Mouse (Mus musculus) spleen, embryonic (tissue): ENCODE results near the gene Tnpo1.

ENCODE experiments used
- CTCF ChIA-PET: fragments of 350-600 bp; sonication (Branson Sonifier 250); formaldehyde crosslinking; loops from one replicate; lab custom pipeline; 2022; lab: Charles Lee

The Tnpo1 gene

DNA sequence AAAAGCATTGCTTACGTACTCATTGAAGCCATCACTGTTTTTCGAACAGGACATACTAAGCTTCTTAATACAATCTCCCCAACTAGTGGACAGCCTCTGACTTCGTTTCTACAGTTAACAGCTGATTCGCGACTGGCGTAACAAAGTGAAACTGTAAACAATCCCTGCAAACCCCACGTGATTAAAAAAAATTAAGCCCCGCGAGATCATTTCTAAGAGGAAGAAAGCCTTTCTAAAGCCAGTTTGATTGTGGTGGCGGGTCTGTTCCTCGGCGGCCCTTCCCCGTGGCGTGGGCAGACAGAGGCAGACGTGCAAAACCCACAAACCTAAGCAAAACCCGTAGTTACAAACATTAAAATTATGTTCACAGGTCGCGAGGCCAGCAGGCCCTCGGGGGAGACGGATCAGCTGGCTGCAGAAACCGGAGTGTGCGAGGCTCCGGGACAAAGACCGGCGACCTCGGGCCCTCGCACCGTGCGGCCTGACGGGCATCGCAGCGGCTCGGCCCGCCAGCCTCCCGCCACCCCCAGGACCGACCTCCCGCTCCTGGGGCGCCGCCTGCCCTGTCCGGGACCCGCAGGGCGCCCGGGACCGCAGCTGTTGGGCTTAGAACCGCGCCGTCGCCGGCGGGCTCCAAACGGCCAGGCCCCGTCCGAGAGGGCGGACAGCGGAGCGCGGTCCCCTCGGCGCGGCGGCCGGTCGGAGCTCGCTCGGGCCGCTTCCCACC, 535 bp downstream of the Tnpo1 start:
- CTCF ChIA-PET: no interaction called here

DNA sequence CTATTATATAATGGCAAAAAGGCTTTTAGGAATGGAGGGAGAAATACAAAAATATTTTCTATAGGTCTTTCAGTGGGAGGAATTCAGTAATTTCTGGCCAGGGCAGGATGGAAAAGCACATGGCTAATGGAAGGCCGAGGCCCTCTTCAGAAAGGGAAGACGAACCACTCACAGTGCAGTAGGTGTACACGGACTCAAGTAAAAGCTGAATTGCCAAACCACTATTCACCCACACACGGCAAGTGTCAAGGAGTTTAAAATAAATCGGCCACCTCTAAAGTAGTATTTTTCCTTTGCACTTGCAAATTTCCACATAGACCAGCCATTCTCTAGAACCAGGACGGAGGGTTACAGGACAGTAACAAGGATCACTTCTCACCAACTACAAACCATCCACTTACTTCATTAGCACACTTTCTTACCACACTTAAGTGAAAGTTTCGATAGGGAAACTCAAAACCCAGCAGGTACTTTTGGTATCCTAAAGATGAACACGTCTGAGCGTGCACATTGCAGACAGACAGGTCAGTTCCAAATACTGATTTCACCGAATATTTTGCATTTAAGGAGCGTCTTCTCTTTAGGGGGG, 1.2 kb downstream of the Tnpo1 start:
- CTCF ChIA-PET: no interaction called here

DNA sequence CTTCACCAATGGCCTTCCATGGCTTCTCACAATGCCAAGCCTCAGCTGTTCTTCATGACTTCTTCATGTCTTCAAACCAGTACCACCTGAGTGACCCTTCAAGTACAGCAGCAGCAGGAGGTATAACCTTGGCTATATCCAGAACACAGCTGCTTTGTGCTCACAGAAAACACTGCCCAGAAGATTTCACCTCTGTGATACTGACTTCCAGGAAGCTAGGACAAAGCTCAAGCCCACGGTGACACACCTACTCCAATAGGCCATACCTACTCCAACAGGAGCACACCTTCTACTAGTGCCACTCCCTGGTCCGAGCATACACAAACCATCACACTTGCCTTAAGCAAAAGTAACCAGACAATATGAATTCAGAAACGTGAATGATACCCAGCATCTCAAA, 3.4 kb downstream of the Tnpo1 start:
- CTCF ChIA-PET: no interaction called here

DNA sequence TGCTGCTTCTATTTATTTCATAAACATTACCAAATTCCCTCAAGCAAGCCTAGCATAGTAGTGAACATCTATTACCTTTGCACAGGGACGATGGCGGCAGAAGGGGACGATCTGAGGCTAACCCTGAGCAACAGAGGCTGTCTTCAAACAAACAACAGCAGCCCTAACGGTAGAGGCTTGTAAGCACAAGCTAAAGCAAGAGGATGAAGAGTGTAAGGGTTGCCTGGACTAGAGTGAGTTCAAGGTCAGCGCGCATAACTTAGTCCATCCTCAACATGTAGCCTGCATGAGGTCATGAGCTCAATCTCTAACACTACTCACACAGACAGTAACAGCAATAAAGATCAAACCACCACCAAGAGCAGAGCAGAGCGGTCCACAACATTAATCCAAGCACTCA, 4.9 kb downstream of the Tnpo1 start:
- CTCF ChIA-PET: no interaction called here

DNA sequence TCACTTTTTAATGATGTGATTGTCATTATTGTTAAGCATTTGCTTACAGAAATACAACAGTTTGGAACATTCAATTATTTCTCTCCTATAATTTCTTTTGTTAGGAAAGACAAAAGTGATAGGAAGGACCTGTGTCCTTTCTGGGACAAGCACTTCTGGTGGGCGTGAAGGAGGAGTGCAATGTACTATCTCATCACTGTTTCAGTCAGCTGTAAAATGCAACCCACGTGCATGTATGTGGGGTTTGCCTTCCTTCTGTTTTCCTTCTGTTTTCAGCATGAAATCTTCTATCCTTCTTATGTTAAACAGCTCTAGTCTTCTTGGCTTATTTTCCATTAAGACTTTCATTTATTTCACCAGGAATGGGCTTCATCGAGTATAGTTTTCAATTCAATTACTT, 5.9 kb downstream of the Tnpo1 start:
- CTCF ChIA-PET: no interaction called here

DNA sequence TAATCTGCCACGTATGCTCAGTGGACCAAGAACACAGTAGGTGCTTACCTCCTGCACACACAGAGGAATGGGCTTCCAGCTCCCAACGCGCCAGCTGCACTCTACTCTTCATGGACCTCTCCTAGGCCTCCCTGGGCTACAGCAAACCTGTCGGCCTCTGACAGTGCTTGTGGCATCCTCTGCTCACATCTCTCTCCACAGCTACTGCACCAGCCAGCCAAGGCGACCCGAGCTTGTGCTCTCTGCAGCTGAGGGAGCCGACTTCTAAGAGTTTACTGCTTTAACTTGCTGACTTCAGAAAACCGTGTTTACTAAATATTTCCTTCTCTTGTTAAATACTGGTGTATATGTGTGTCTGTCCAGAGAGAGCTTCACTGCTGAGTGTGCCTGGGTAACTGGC, 6.5 kb downstream of the Tnpo1 start:
- CTCF ChIA-PET: no interaction called here

DNA sequence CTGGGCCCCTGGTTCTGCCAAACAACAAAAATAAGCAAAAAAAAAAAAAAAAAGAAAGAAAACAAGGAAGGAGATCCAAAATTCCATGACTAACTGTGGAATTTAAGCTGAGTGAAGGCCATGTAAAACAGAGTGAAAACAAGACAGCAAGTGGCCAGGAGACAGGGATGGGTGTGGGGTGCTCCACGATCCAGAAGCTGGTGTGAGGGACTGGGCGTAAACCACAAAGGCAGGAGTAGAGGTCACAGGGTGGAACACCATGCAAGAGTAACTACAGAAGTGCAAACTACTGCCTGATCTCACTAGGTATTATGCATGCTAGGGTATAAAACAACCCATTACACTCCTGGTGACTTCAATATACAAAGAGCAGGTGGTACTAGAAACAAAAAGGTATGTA, 8.3 kb downstream of the Tnpo1 start:
- CTCF ChIA-PET: interaction anchor here (0.6 kb wide), 1 partner anchor 177 kb away, joined by 3 read pairs; no protein-coding TSS in a partner anchor

DNA sequence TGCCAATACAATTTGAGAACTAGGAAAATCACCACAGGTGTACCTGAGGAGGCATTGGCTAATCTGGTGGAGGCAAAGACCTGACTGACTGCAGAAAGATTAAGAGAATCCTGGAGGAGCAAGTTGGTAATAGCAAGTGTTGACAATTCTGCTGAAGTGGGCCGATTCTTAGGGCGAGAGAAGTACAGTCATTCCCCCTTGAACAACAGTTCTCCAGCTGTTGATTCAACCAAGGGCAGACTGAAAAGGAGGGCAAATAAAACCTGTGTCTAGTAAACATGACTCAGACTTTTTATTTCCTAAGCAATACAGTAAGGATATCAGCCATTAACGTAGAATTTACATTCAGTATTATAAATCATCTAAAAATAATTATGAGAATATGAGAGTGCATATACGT, 10.6 kb downstream of the Tnpo1 start:
- CTCF ChIA-PET: interaction anchor here (1.1 kb wide), 1 partner anchor 178 kb away, joined by 3 read pairs; no protein-coding TSS in a partner anchor

DNA sequence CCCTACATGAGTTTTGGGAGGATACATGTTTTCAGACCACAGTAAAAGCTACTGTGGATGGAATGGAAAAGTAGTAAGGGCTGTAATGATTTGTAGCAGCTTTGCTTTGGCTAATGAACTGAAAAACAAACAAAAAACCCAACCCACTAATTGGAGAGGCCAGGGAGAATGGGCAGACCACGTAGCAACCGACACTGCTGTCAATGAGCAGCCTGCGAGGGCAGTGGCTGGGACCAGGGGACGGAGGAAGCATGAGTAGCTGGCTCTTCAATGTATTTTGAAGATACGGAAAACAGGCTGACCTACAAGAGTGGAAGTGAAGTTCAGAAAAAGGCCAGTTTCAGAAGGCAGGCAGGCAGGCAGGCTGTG, 11.4 kb downstream of the Tnpo1 start:
- CTCF ChIA-PET: interaction anchor here (1.1 kb wide), 1 partner anchor 178 kb away, joined by 3 read pairs; no protein-coding TSS in a partner anchor

DNA sequence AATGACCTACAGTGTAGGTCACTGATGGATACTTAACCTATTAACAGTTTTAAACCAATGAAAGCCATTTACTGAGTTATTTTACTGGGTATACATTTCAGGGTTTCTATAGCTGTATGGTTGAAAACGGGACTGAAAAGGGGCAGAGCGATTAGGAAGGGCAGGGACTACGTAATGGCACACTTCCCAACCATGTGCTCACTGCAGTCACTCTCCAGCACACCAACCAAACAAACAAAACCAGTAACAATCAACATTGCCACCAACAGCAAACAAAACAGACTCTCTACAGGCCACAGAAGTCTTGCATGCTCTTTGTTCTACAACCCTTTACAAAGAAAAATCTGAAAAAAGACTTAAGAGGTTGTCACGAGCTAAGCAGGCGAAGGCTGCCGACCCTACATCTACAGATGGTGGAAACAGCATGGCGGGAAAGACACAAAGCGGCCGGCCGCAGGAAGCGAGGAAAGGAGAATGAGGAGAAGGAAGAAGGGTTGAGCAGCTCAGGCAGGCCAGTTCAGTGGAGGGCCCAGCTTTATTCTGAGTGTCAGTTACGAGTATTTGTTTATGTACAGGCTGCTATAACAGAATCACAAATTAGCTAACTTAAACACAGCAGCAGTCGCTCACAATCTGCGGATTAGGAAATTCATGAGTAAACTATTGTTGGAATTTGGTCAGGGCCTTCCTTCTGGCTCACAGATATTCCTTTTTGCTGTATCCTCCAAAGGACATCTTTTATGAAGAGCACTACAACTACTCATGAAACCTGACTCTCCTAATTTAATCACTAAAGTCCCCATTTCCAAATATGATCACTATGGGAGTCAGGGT, 12.0 kb downstream of the Tnpo1 start:
- CTCF ChIA-PET: interaction anchor here (0.7 to 1.1 kb wide), 2 partner anchors 12 to 179 kb away, joined by 3 read pairs; no protein-coding TSS in a partner anchor

DNA sequence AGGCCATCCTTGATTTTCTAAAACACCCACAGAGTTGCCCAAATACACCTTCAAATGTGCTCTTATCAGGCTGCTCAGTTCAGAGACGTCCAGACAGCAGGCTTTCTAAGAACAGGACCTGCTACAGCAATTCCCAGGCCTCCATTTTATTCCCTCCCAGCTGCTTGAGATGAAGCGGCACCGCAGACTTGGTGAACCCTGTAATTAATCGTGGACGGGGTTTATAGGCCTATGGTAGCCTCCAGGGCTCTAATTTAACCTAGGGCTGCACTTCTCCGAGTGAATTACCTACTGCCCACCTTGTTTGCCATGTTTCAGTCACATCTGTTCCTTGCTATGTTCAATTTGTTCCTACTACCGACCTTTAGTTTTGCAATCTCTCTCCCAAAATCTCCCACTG, 13.0 kb downstream of the Tnpo1 start:
- CTCF ChIA-PET: no interaction called here

DNA sequence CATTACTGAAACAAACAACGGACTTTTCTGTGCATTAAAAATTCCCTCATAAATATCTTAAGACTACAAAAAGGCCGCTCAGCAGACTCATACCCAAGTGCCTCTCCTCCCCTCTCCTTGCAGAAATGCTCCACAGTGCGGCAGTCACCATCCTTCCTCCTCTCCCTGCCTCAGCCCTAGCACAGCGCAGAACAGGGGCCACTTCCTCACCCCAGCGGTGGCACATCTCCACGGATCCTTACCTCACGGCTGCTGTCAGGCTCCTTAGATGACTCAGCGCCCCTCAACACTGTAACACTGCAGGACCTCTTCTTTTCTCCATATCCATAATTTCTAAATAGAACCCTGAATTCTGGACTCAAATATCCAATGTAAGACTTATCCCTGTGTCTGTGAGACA, 13.6 kb downstream of the Tnpo1 start:
- CTCF ChIA-PET: no interaction called here

DNA sequence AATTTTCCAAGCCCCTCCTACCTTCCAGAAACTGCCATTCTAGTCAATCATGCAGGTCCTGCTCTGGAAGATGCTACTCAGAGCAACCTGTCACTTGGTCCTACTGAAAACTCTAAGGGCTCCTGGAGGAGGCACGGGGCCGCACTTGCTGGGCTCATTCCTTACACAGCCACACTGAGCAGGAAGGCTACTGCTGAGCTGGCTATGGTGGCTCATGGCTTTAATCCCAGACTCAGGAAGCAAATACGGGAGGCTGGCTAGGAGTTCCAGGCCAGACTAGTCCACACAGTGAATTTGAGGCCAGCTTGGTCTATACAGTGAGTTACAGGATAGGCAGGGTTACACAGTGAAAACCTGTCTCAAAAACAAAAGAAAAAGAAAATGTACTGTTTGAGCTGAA, 15.4 kb downstream of the Tnpo1 start:
- CTCF ChIA-PET: interaction anchor here (0.5 kb wide), 1 partner anchor 96 kb away, joined by 3 read pairs; no protein-coding TSS in a partner anchor

DNA sequence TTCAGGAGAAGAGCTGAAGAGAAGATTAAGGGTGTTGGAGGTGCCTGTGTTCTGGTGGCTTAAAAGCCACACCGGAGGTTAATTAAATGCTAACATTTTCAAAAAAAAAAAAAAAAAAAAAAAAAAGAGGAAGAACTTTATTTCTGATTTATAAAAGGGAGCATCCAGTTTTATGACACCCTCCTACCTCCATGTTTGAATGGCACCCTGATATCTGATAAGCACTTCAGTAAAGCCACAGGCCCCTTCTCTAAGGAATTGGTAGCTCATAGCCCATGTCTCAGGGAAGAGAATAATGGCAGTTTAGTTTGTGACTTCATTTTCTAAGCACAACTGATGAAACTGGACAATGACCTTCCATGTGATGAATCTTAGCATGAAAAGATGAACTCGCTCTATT, 21.6 kb downstream of the Tnpo1 start:
- CTCF ChIA-PET: interaction anchor here (0.6 kb wide), 1 partner anchor 8 kb away, joined by 3 read pairs; no protein-coding TSS in a partner anchor

DNA sequence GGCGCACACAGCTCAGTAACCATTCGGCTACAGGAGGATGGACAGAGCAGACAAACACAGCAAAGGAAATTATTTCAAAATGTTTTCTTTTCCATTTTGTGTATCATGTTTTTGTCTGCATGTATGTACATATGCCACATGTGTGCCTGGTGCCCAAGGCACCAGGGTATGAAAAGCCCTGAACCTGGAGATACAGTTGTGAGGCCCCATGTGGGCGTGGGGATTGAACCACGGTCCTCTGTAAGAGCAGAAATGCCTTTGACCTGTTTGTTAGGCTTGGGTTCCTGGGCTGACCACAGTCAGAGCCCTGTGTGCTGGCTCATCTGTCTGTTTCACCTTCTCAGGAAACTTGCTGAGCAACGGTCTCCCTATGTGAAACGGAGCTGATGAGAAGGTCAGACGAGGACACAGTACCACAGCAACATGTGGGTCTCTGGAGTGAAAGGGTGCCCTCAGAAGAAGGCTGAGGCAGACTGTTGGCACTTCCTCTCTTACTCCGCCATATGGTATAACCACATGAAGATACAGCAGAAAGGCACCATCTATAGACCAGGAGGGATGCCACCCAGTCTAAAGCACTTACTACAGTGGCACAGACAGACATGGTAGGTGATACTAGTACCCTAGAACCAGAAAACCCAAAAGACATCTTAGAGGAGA, 23.7 kb downstream of the Tnpo1 start:
- CTCF ChIA-PET: interaction anchor here (0.8 kb wide), 1 partner anchor 12 kb away, joined by 3 read pairs; no protein-coding TSS in a partner anchor

DNA sequence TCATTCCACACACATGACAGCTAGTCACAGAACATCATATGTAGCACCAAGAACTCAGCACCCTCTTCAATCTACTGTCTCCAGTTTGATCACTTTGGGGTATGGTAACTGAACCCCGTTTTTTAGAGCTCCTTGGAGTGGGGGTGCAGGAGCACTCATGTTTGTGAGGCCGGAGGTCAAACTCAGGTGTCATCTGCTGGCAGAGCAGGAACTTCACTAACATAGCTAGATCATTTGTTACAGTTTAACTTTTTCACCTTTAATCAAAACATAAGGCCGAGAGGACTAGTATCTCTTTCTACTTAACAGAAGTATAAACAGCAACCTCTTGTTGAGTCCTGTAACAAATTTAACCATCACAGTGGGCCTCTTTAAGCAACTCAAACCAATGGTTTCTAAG, 26.6 kb downstream of the Tnpo1 start:
- CTCF ChIA-PET: no interaction called here

DNA sequence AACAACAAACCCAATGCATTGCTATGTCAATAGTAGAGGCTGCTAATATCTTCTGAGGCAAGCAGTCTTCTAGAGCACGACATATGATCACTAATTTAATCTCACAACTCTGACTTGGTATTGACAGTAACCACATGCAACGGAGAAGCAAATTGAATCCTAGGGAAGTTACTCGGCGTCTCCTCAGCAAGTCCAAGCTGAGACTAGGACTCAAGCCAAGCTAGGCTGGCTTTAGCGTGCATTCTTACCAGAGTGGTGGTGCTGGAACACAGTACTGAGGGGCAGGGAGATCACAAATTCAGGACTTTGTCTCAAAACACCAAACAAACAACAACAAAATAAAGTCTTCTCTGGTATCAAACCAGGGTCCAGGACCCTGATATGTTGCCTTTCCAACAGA, 28.6 kb downstream of the Tnpo1 start:
- CTCF ChIA-PET: no interaction called here

DNA sequence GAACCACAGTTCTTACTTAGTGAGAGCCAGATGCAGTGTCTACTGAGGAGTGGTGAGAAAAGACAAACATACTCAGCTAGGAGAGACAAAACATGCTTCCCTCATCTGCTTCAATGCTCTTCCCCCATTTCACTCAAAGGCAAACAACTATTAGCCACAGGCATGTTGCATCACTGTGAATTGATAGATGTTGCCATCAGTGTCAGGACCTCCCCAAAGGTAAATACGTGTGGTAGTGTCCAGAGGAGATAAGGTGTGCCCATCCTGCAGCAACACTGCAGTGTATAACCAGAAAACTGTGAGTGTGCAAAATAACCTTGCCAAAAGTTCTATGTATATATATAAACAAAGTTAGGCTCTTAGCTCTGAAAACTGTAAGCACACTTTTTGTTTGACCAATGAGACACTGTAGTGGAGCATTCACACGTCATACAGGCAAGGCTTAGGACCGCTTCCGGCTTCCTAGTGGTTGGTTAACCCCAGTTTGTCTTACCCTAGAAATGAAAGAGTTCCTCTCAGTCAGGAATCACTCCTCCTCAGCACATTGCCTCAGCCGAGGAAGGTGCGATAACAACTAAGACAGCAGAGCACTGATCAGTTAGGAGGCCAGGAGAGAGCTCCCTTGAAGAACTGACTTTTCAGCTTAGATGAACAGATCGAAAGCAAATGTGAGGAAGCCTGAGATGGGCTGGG, 29.6 kb downstream of the Tnpo1 start:
- CTCF ChIA-PET: interaction anchor here (0.5 to 0.7 kb wide), 2 partner anchors 8 to 1704 kb away, joined by 3 to 12 read pairs; no protein-coding TSS in a partner anchor

DNA sequence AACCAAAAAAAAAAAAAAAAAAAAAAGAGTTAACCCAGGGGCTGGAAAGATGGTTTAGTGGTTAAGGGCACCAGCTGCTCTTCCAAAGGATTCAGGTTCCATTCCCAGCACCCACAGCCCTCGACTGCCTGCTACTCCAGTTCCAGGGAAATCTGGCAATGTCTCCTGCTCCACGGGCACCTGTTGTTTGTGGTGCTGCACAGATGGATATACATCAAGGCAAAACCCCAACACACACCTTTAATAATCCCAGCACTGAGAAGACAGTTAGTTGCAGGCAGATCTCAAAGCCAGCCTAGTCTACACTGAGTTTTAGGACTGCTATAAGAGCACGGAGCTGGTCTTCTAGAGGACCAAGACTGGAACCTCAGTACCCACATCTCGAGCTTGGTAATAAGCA, 30.2 kb downstream of the Tnpo1 start:
- CTCF ChIA-PET: interaction anchor here (0.7 kb wide), 1 partner anchor 9 kb away, joined by 3 read pairs; no protein-coding TSS in a partner anchor

DNA sequence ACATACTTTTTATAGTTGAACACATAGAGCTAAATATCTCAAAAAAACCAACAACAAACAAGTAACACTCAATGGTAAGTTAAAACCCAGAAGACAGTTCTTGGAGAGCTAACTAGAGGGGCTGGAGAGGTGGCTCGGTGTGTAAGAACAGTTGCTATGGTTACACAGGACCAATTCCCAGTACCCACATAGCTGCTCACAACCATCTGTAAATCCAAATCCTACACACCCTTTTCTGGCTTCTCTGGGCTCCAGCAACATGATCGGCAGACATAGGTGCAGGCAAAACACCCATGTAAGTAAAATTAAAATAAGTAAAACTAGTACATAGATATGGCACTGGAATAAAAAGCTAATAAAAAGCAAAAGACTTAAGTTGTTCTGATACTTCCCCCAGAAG, 31.3 kb downstream of the Tnpo1 start:
- CTCF ChIA-PET: no interaction called here

DNA sequence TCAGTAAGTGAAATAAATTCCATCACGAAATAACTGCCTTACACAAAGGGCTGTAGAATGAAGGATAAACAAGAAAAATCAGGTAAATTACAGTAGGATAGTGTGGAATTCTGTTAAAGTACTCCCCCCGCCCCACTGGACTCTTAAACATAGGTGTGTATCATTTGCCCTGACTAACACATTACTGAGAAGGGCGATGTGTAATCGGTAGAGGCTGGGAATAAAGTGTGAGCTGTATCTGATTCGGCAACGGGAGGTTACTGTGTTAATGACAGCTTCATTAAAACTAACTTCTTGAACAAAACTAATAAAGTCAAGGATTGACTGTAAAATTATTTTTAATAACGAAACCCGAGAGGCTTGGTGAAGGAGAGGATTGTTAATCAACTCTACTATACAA, 34.7 kb downstream of the Tnpo1 start:
- CTCF ChIA-PET: no interaction called here
